Mouse (Mus musculus) left cerebral cortex, adult 2 months (tissue): Measurements from ENCODE around the gene Bcl2. TPM values are rescaled to one million over a fixed set of nuclear protein-coding genes. Genes with fewer than 3 reads are reported as not detected.

Source experiments
- DNase-seq, 2 experiments: peaks; one replicate each; pipeline ENCODE4 v3.0.0; 2021 to 2022; ENCODE audit warnings: low spot score in 2 of 2, mixed read lengths in 1 of 2; ENCODE audit errors: extremely low spot score in 1 of 2
- H3K27ac ChIP-seq: fragments of 200-600 bp; 2 replicates; pipeline ENCODE4 v1.8.1; 2022
- H3K4me3 ChIP-seq: fragments of 200-600 bp; 2 replicates; pipeline ENCODE4 v1.8.1; 2022
- CTCF ChIP-seq: fragments of 200-600 bp; IDR thresholded peaks from 2 replicates; pipeline ENCODE4 v1.8.1; 2022; ENCODE audit warnings: antibody characterized with exemption, mild to moderate bottlenecking, moderate library complexity
- intact Hi-C: fragments of 180-260 bp; cut with DNase I; formaldehyde crosslinking; loops from one replicate; pipeline ENCODE4 v1.15.1; 2025
- total RNA-seq, 2 experiments: library from RNA; stranded (reverse); gene quantifications; 2 replicates each; pipeline ENCODE4 v1.2.3; 2021

Bcl2 gene
- total RNA-seq, 2 experiments from 2014 or later: 14.5 to 17.5 TPM

- H3K4me3 ChIP-seq: no peak overlapping the region
- no peak overlapping the region for H3K27ac ChIP-seq
- intact Hi-C loops: no loop called here
- DNase-seq: no peak
- TF ChIP-seq CTCF: no peak
These were observed 57.8 kb downstream of the Bcl2 start for GRCm38 (mm10) chr1:106656207-106656738.

GRCm38 (mm10) chr1:106654254-106654653, 59.8 kb downstream of the Bcl2 start:
- Histone ChIP-seq H3K27ac (no peak overlapping the region), H3K4me3 (no peak overlapping the region)
- intact Hi-C loops: no loop called here
- no peak for TF ChIP-seq CTCF
- DNase-seq: no peak

- H3K4me3 ChIP-seq: no peak overlapping the region
- DNase-seq: no peak
- intact Hi-C loops: no loop called here
- H3K27ac ChIP-seq: no peak overlapping the region
- TF ChIP-seq CTCF: no peak
These were observed 60.6 kb downstream of the Bcl2 start for GRCm38 (mm10) chr1:106653441-106653860.

- TF ChIP-seq CTCF: no peak
- H3K27ac ChIP-seq: no peak overlapping the region
- H3K4me3 ChIP-seq: no peak overlapping the region
- DNase-seq: no peak
- intact Hi-C loops: no loop called here
These were observed 62.9 kb downstream of the Bcl2 start for GRCm38 (mm10) chr1:106651211-106651610.

- Histone ChIP-seq H3K27ac (no peak overlapping the region), H3K4me3 (no peak overlapping the region)
- DNase-seq: no peak
- no peak for TF ChIP-seq CTCF
- intact Hi-C loops: no loop called here
These were observed 63.6 kb downstream of the Bcl2 start for GRCm38 (mm10) chr1:106650427-106650826.

- H3K27ac ChIP-seq: no peak overlapping the region
- no peak for TF ChIP-seq CTCF
- intact Hi-C loops: no loop called here
- no peak overlapping the region for H3K4me3 ChIP-seq
- no peak for DNase-seq
These were observed 66.7 kb downstream of the Bcl2 start for GRCm38 (mm10) chr1:106647336-106647735.

- intact Hi-C loops: no loop called here
- no peak overlapping the region for H3K4me3 ChIP-seq
- H3K27ac ChIP-seq: no peak overlapping the region
- no peak for TF ChIP-seq CTCF
- DNase-seq: no peak
These were observed 69.5 kb downstream of the Bcl2 start for GRCm38 (mm10) chr1:106644566-106644965.

GRCm38 (mm10) chr1:106643527-106643926, 70.5 kb downstream of the Bcl2 start:
- Histone ChIP-seq H3K4me3 (no peak overlapping the region), H3K27ac (no peak overlapping the region)
- DNase-seq: no peak
- no peak for TF ChIP-seq CTCF
- intact Hi-C loops: no loop called here

GRCm38 (mm10) chr1:106640577-106640976, 73.5 kb downstream of the Bcl2 start:
- no peak for TF ChIP-seq CTCF
- no peak for DNase-seq
- intact Hi-C loops: no loop called here
- no peak overlapping the region for H3K27ac ChIP-seq
- no peak overlapping the region for H3K4me3 ChIP-seq

- Histone ChIP-seq H3K4me3 (no peak overlapping the region), H3K27ac (no peak overlapping the region)
- no peak for TF ChIP-seq CTCF
- no peak for DNase-seq
- intact Hi-C loops: no loop called here
These were observed 76.4 kb downstream of the Bcl2 start for GRCm38 (mm10) chr1:106637705-106638104.

GRCm38 (mm10) chr1:106636714-106637113, 77.4 kb downstream of the Bcl2 start:
- H3K27ac ChIP-seq: no peak overlapping the region
- intact Hi-C loops: no loop called here
- no peak for DNase-seq
- H3K4me3 ChIP-seq: no peak overlapping the region
- no peak for TF ChIP-seq CTCF

GRCm38 (mm10) chr1:106633207-106633606, 80.9 kb downstream of the Bcl2 start:
- no peak overlapping the region for H3K4me3 ChIP-seq
- no peak overlapping the region for H3K27ac ChIP-seq
- no peak for DNase-seq
- intact Hi-C loops: no loop called here
- no peak for TF ChIP-seq CTCF

- no peak for DNase-seq
- Histone ChIP-seq H3K27ac (no peak overlapping the region), H3K4me3 (no peak overlapping the region)
- intact Hi-C loops: no loop called here
- TF ChIP-seq CTCF: no peak
These were observed 82.1 kb downstream of the Bcl2 start for GRCm38 (mm10) chr1:106631869-106632463.
